Mouse (Mus musculus) embryonic fibroblast, embryonic 13.5 days (primary cell): ENCODE measurements around the gene Baiap3.

Source experiments
- CTCF ChIP-seq: IDR thresholded peaks from 2 replicates; pipeline ENCODE4 v1.5.1; 2011; ENCODE audit warnings: mild to moderate bottlenecking, control low read depth, low read length, moderate library complexity, borderline replicate concordance; ENCODE audit not compliant: insufficient read depth
- POLR2A ChIP-seq: IDR thresholded peaks from 2 replicates; pipeline ENCODE4 v1.6.1; 2011; ENCODE audit warnings: low read depth, mild to moderate bottlenecking, control low read depth, low read length, moderate library complexity

- no peak for TF ChIP-seq POLR2A
- no peak for TF ChIP-seq CTCF
Measured at GRCm38 (mm10) chr17:25270795-25271335, 14.7 kb upstream of the Baiap3 start.
